Mouse (Mus musculus) left cerebral cortex, adult 11 months (tissue): ENCODE data around the gene Wdr66.

Source experiments
- DNase-seq: peaks from one replicate; pipeline ENCODE4 v3.0.0; 2022; ENCODE audit warnings: low spot score

The Wdr66 gene

GRCm38 (mm10) chr5:123359431-123359830 lies 107.5 kb downstream of the Wdr66 start:
- no peak for DNase-seq

- no peak for DNase-seq
These were observed 111.0 kb downstream of the Wdr66 start for GRCm38 (mm10) chr5:123362911-123363310.

- no peak for DNase-seq
These were observed 112.5 kb downstream of the Wdr66 start for GRCm38 (mm10) chr5:123364302-123364971.

- no peak for DNase-seq
These were observed 117.1 kb downstream of the Wdr66 start for GRCm38 (mm10) chr5:123368869-123369488.

- no peak for DNase-seq
These were observed 118.1 kb downstream of the Wdr66 start for GRCm38 (mm10) chr5:123370049-123370448.

- no peak for DNase-seq
These were observed 123.4 kb downstream of the Wdr66 start for GRCm38 (mm10) chr5:123375262-123375661.

- DNase-seq, result no peak
These were observed 124.0 kb downstream of the Wdr66 start for GRCm38 (mm10) chr5:123375793-123376452.

GRCm38 (mm10) chr5:123376569-123376968 lies 124.7 kb downstream of the Wdr66 start:
- peak; percentile 49 for DNase-seq
